Mouse (Mus musculus) neural tube, embryonic 15.5 days (tissue): Measurements from ENCODE around the gene Snx25. TPM values are rescaled to one million over a fixed set of nuclear protein-coding genes. Genes with fewer than 3 reads are reported as not detected.
"Not testable (repeated sequence)": the region's sequence is repeated elsewhere in the genome, so short reads cannot be mapped to it uniquely, and the experiment has no call there.

Source experiments
- ATAC-seq: fragments of 200-750 bp; cut with Nextera tagmentation; 2 replicates; pipeline ENCODE4 v1.8.0; 2017; ENCODE audit warnings: mild to moderate bottlenecking, moderate TSS enrichment, moderate library complexity; ENCODE audit not compliant: low FRiP score
- H3K27ac ChIP-seq: fragments of 300-500 bp; sonication (generic); replicated peaks from 2 replicates; pipeline ENCODE4 v1.5.1; 2015; ENCODE audit warnings: mild to moderate bottlenecking, inconsistent platforms
- H3K27me3 ChIP-seq: fragments of 300-500 bp; sonication (generic); replicated peaks from 2 replicates; pipeline ENCODE4 v1.6.1; 2015; ENCODE audit warnings: inconsistent platforms
- H3K36me3 ChIP-seq: fragments of 300-500 bp; sonication (generic); 2 replicates; pipeline ENCODE4 v1.6.1; 2015; ENCODE audit warnings: inconsistent platforms
- H3K4me1 ChIP-seq: fragments of 300-500 bp; sonication (generic); 2 replicates; pipeline ENCODE4 v1.6.1; 2015; ENCODE audit warnings: inconsistent platforms
- H3K4me2 ChIP-seq: fragments of 300-500 bp; sonication (generic); 2 replicates; pipeline ENCODE4 v1.6.1; 2015; ENCODE audit warnings: inconsistent platforms, mild to moderate bottlenecking, moderate library complexity
- H3K4me3 ChIP-seq: fragments of 300-500 bp; sonication (generic); replicated peaks from 2 replicates; pipeline ENCODE4 v1.5.1; 2015; ENCODE audit warnings: mild to moderate bottlenecking, inconsistent platforms
- H3K9ac ChIP-seq: fragments of 300-500 bp; sonication (generic); replicated peaks from 2 replicates; pipeline ENCODE4 v1.6.1; 2015; ENCODE audit warnings: mild to moderate bottlenecking, inconsistent platforms
- H3K9me3 ChIP-seq: fragments of 300-500 bp; sonication (generic); replicated peaks from 2 replicates; pipeline ENCODE4 v1.6.1; 2016; ENCODE audit warnings: inconsistent platforms
- WGBS: fragments of 180-500 bp; shearing (Covaris S2); methylation state at CpG from one replicate; pipeline ENCODE4 v1.1.7; 2015; ENCODE audit warnings: mixed read lengths; 5-methylcytosine and 5-hydroxymethylcytosine counted together
- polyA plus RNA-seq: library from polyadenylated mRNA; unstranded; fragments of >200 nt; fragmentation: Nextera tagmentation; extraction: Ambion mirVana; gene quantifications from 2 replicates; pipeline ENCODE4 v1.2.1, GENCODE M21; 2015

Gene Snx25
- polyA plus RNA-seq, 1 experiment from 2014 or later, result 11.2 TPM

DNA sequence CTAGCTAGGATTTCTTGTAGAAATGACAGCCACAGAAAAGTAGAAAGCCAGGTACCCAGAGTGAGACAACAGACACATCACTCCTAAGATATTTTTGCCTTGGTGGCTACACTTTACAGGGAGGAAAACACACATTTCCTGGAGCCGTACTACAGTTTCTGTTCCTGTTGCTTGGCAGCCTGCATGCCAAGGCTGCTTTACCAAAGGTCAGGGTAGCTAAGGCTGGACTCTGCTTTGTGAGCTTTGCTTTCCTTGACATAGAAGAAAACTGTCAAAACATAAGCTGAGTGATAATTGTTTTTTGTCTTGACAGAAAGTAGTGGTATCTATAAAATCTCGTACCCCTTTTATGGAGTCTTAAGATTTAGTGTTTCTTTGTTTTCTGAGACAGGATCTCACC, 21.5 kb downstream of the Snx25 start:
- ATAC-seq, result no peak
- no peak overlapping the region for H3K9ac ChIP-seq
- 81% methylated on average over 2 of the region's 2 CpGs for WGBS
- no peak overlapping the region for H3K27ac ChIP-seq
- H3K27me3 ChIP-seq, result no peaks in the 10 kb centered on the region
- H3K36me3 ChIP-seq, result 0 out of 2 replicates have a peak, but pooled peaks cover 5% of the 10 kb centered on the region
- H3K4me3 ChIP-seq, result no peak overlapping the region
- no peak overlapping the region for H3K4me2 ChIP-seq
- H3K9me3 ChIP-seq, result no peaks in the 10 kb centered on the region
- no peaks in the 10 kb centered on the region for H3K4me1 ChIP-seq

DNA sequence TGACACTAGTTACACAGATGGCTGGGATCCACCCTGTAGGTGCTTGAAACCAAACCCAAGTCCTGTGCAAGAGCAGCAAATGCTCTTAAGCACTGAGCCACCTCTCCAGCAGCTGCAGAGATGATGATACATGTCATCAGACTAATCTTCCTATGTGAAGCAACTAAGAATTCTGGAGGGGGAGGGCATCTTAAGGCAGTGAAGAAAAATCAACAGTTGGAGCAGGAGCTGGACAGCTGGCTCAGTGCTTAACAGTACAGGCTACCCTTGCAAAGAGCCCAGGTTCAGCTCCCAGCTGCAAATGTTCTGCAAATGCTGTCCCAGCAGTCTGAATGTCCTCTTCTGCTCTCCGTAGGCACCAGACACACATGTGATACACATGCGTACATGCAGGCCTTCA, 29.5 kb downstream of the Snx25 start:
- whole genome bisulfite sequencing, result 94% methylated on average over 2 of the region's 2 CpGs
- Histone ChIP-seq H3K9ac (no peak overlapping the region), H3K4me3 (no peak overlapping the region), H3K27ac (no peak overlapping the region), H3K27me3 (no peaks in the 10 kb centered on the region), H3K36me3 (0 out of 2 replicates have a peak, but pooled peaks cover 3% of the 10 kb centered on the region), H3K9me3 (no peaks in the 10 kb centered on the region), H3K4me2 (no peak overlapping the region), H3K4me1 (no peaks in the 10 kb centered on the region)
- ATAC-seq, result no peak

DNA sequence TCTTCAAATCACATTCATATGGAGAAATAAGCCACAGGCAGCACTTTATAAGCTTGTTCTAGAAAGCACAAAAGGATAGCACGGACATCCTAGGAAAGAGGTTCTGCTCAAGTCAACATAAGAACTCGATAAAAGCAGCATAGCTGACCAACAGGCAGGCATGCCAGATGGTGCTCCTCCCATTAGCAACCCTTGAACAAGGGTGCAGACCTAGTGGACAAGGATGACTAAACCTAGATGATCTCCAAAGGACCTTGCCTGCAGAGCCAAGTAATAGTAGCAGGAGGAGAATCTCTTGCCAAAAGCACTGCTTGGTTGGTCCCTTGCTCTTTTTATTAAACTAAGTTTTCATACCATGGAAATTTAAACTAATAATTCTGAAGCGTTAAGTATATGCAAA, 32.8 kb downstream of the Snx25 start:
- Histone ChIP-seq H3K9me3 (no peaks in the 10 kb centered on the region), H3K27ac (no peak overlapping the region), H3K9ac (no peak overlapping the region), H3K36me3 (peaks cover 10% of the 10 kb centered on the region), H3K4me2 (no peak overlapping the region), H3K4me1 (no peaks in the 10 kb centered on the region), H3K4me3 (no peak overlapping the region), H3K27me3 (no peaks in the 10 kb centered on the region)
- no peak for ATAC-seq
- 96% methylated on average over 3 of the region's 3 CpGs for WGBS

DNA sequence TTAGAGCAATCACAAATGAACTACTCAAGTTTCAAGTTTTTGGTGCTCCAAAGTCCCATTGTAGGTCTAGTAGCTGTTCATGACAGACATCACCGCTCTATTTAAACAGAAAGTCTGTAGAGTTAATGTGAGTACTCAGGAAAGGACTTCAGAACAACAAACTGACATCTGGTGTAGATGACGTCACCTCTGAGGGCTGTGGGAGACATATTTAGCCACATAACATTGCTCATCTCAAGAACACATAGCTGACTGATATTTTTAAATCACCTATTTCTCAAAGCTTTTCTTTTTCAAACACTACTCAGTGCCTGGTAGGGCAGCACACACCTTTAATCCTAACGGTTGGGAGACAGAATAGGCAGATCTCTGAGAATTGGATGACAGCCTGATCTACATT, 34.8 kb downstream of the Snx25 start:
- no peak for ATAC-seq
- no peak overlapping the region for H3K4me3 ChIP-seq
- peaks cover 7% of the 10 kb centered on the region for H3K36me3 ChIP-seq
- no peak overlapping the region for H3K4me2 ChIP-seq
- H3K27ac ChIP-seq, result no peak overlapping the region
- 84% methylated on average over 3 of the region's 3 CpGs for WGBS
- no peaks in the 10 kb centered on the region for H3K9me3 ChIP-seq
- no peak overlapping the region for H3K9ac ChIP-seq
- H3K4me1 ChIP-seq, result no peaks in the 10 kb centered on the region
- no peaks in the 10 kb centered on the region for H3K27me3 ChIP-seq

DNA sequence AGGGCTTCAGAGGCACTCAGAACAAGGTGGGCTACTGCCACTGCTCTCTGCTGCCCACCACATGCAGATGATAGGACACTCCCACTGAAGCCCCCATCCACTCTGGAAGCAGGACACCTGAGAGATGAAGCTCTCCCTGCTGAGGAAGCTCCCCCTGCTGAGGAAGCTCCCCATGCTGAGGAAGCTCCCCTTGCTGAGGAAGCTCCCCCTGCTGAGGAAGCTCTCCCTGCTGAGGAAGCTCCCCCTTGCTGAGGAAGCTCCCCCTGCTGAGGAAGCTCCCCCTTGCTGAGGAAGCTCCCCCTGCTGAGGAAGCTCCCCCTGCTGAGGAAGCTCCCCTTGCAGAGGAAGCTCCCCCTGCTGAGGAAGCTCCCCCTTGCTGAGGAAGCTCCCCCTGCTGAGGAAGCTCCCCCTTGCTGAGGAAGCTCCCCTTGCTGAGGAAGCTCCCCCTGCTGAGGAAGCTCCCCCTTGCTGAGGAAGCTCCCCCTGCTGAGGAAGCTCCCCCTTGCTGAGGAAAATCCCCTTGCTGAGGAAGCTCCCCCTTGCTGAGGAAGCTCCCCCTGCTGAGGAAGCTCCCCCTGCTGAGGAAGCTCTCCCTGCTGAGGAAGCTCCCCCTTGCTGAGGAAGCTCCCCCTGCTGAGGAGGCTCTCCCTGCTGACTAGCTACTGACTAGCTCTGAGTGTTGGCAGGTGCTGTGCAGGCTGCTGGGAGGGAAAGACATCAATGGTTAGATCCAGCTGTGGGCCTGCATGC, 38.4 kb downstream of the Snx25 start:
- H3K27ac ChIP-seq, H3K9me3 ChIP-seq, H3K4me2 ChIP-seq, H3K4me3 ChIP-seq, H3K9ac ChIP-seq, H3K4me1 ChIP-seq, H3K27me3 ChIP-seq, H3K36me3 ChIP-seq, ATAC-seq: not testable (repeated sequence)

DNA sequence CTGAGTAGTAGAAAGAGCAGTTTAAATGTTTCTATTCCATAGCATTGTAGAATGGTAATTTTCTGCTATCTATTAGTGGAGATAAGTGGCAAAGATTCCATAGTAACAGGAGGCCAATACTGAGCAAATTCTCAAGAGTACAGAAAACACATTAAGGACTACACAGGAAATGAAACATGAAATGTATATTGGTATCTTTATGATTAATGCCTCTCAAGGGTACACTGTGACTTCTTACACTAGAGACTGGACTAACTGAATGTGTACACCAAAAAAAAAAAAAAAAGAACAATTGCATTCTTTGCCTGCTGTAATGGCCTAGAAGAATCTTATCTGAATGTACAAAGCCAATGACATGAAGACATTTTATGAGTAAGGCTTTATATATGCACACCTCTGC, 44.3 kb downstream of the Snx25 start:
- peaks cover 9% of the 10 kb centered on the region for H3K36me3 ChIP-seq
- peaks cover 11% of the 10 kb centered on the region; the same call in 1 of the 2 replicates for H3K4me1 ChIP-seq
- H3K9me3 ChIP-seq, result no peaks in the 10 kb centered on the region
- no peak overlapping the region for H3K27ac ChIP-seq
- ATAC-seq, result 0 out of 2 replicates have a peak, but pooled peaks have one; percentile 28
- no peak overlapping the region for H3K9ac ChIP-seq
- no peak overlapping the region for H3K4me3 ChIP-seq
- no peaks in the 10 kb centered on the region for H3K27me3 ChIP-seq
- no peak overlapping the region for H3K4me2 ChIP-seq

DNA sequence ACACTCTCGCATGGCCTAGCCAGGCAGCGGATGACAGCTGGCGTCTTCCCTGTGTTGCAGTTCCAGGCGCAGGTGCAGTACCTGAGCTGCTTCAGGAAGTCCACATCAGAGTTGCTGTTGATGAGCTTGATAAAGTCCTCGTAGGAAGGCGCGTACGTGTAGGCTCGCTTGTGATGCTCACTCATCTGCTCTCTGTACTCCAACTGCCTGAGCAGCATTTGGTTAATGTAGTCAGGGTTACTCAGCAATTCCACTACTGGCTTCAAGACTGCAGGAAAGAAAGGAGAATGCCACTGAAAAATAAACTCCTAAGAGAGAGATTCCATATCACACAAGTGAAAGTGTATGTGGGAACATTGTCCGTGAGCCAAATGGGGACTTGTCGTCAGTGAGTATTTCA, 48.5 kb downstream of the Snx25 start:
- H3K4me2 ChIP-seq, result no peak overlapping the region
- H3K4me1 ChIP-seq, result 0 out of 2 replicates have a peak, but pooled peaks cover under 1% of the 10 kb centered on the region
- 94% methylated on average over 11 of the region's 11 CpGs for WGBS
- H3K9me3 ChIP-seq, result peaks cover 5% of the 10 kb centered on the region; the same call in 1 of the 2 replicates
- H3K36me3 ChIP-seq, result peaks cover 36% of the 10 kb centered on the region
- H3K9ac ChIP-seq, result no peak overlapping the region
- no peaks in the 10 kb centered on the region for H3K27me3 ChIP-seq
- H3K4me3 ChIP-seq, result no peak overlapping the region
- ATAC-seq, result no peak
- H3K27ac ChIP-seq, result no peak overlapping the region

DNA sequence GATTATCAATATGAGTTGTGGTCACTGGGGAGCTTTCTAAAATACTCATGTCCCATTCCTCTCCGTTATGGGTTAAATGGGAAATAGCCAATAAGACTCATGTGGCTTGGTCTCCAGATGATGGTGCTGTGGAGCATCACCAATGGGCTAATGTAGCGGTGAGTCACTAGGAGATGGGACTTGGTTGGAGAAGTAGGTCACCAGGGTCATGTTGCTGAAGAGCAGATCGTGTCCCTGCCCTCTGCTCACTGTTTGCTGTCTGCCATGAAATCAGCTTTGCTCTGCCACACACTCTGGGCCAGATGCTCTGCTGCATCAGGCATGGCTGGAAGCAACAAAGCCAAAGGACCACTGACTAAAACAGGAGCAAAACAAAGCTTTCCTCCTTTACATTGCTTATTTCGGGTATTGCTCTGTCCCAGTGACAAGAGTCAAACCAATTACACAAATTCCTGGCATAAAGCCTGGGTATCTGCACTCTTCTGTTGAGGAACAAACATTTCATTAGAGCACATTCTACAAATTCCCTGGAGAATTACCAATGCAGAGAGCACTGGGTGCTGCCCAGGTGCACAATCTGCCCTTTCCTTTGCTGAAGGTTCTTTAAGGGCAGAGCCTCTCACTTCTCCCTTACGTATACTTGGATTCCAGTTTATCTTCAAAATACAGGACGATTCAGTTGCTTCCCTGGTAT, 59.1 kb downstream of the Snx25 start:
- no peak overlapping the region for H3K4me3 ChIP-seq
- no peaks in the 10 kb centered on the region for H3K9me3 ChIP-seq
- no peak overlapping the region for H3K9ac ChIP-seq
- H3K4me1 ChIP-seq, result no peaks in the 10 kb centered on the region
- peaks cover 13% of the 10 kb centered on the region; the same call in 1 of the 2 replicates for H3K36me3 ChIP-seq
- H3K27me3 ChIP-seq, result no peaks in the 10 kb centered on the region
- WGBS, result 90% methylated on average over 6 of the region's 6 CpGs
- no peak overlapping the region for H3K4me2 ChIP-seq
- ATAC-seq, result no peak
- no peak overlapping the region for H3K27ac ChIP-seq

DNA sequence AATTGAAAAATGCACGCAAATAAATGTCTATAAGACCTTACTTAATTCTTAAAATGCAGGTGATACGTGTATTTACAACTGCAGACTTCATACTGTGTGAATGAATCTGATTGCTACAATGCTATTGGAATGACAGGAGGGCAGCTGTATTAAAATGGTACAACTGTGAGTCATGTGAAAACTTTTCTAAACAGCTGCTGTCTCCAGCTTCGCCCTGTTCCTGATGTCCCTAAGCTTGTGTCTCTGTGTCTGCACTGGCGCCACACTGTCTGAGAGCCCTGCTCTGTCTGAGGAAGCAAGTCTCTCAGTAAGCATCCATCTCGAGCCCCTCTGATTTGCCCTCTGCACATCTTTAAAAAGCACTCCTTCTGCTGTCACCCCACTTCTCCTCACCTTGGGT, 68.8 kb downstream of the Snx25 start:
- H3K27ac ChIP-seq, result no peak overlapping the region
- H3K27me3 ChIP-seq, result no peaks in the 10 kb centered on the region
- H3K9ac ChIP-seq, result no peak overlapping the region
- 90% methylated on average over 5 of the region's 5 CpGs for whole genome bisulfite sequencing
- H3K4me3 ChIP-seq, result no peak overlapping the region
- H3K36me3 ChIP-seq, result peaks cover 10% of the 10 kb centered on the region; the same call in 1 of the 2 replicates
- no peaks in the 10 kb centered on the region for H3K4me1 ChIP-seq
- ATAC-seq, result no peak
- H3K4me2 ChIP-seq, result no peak overlapping the region
- H3K9me3 ChIP-seq, result no peaks in the 10 kb centered on the region

DNA sequence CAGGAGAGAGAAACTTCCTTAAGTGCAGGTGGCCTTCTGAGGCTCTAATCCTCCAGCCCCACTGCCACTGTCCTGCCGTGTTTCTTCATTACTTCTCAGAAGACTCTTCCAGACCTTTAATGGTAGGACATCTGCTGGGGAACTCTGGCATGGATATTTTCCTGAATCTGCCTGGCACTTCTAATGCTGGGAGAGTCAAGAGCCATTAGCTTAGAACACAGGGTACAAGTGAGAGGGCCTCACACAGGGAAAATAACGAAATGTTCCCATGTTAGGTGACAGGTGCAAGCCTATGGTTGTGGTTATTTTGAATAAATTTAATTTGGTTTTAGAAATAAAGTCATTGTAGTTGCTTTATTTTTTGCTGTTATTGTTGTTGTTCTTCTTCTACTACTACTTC, 70.9 kb downstream of the Snx25 start:
- 90% methylated on average over 2 of the region's 2 CpGs for WGBS
- no peaks in the 10 kb centered on the region for H3K4me1 ChIP-seq
- no peaks in the 10 kb centered on the region for H3K9me3 ChIP-seq
- H3K4me3 ChIP-seq, result no peak overlapping the region
- no peak overlapping the region for H3K4me2 ChIP-seq
- H3K9ac ChIP-seq, result no peak overlapping the region
- no peak overlapping the region for H3K27ac ChIP-seq
- H3K27me3 ChIP-seq, result no peaks in the 10 kb centered on the region
- ATAC-seq, result no peak
- peaks cover 10% of the 10 kb centered on the region; the same call in 1 of the 2 replicates for H3K36me3 ChIP-seq

DNA sequence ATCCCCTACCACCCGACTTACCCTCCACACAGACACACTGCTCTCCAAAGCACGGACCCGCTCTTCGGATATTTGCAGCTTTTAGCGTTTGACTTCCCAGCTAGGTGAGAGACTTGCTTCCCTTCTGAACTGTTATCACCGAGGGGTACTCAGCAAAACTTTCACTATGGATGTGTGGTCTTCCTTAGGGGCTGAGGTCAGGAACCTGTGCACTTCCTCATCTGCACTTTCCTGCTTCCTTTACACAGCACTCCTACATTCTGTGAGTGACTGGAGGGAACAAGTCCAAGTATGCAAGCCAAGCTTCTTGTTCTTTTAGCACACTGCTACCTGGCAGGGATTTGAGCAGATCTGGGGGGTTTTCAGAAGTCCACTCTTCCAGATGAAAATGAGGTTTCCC, 73.1 kb downstream of the Snx25 start:
- Histone ChIP-seq H3K4me2 (no peak overlapping the region), H3K36me3 (peaks cover 16% of the 10 kb centered on the region; the same call in 1 of the 2 replicates)
- WGBS, result 91% methylated on average over 6 of the region's 6 CpGs

DNA sequence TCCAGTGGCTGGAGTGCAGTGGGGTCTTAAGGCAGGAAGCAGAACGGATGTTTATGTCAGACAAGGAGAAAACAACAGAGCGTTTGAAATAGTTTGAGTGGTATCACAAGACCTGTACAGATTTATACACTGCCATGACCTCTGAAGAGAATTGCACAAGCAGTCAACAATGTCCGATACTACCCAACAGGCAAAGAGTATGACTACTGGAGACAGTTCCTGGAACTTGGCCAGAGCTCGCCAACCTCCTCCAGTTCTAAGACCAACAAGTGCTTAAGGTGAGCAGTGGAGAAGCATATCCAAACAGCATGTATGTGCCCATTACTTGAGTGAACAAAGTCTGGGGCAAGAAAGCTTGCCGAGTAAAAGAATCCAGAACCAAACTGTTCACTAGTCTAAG, 76.7 kb downstream of the Snx25 start:
- WGBS, result 94% methylated on average over 5 of the region's 5 CpGs
- Histone ChIP-seq H3K4me3 (no peak overlapping the region), H3K9me3 (no peaks in the 10 kb centered on the region), H3K27me3 (no peaks in the 10 kb centered on the region), H3K9ac (no peak overlapping the region), H3K4me2 (no peak overlapping the region), H3K36me3 (peaks cover 16% of the 10 kb centered on the region; the same call in 1 of the 2 replicates), H3K27ac (no peak overlapping the region), H3K4me1 (no peaks in the 10 kb centered on the region)
- no peak for ATAC-seq

More for the DNA sequence above, 73.1 kb downstream of the Snx25 start:
- H3K9ac ChIP-seq, result no peak overlapping the region
- H3K4me3 ChIP-seq, result no peak overlapping the region
- H3K27me3 ChIP-seq, result no peaks in the 10 kb centered on the region
- no peaks in the 10 kb centered on the region for H3K4me1 ChIP-seq
- no peaks in the 10 kb centered on the region for H3K9me3 ChIP-seq
- no peak overlapping the region for H3K27ac ChIP-seq
- ATAC-seq, result no peak
